Mouse (Mus musculus) lung, embryonic 15.5 days (tissue): Measurements from ENCODE around the gene Katnbl1. TPM values are rescaled to one million over a fixed set of nuclear protein-coding genes. Genes with fewer than 3 reads are reported as not detected.
"Not testable (repeated sequence)": the region's sequence is repeated elsewhere in the genome, so short reads cannot be mapped to it uniquely, and the experiment has no call there.

Source experiments
- ATAC-seq: fragments of 200-750 bp; cut with Nextera tagmentation; 2 replicates; pipeline ENCODE4 v1.8.0; 2017; ENCODE audit warnings: moderate number of reproducible peaks, borderline replicate concordance; ENCODE audit not compliant: low FRiP score, low TSS enrichment; ENCODE audit errors: extremely low read depth
- H3K27ac ChIP-seq: fragments of 300-500 bp; sonication (generic); 2 replicates; pipeline ENCODE4 v1.5.1; 2015; ENCODE audit warnings: moderate library complexity, mild to moderate bottlenecking, inconsistent platforms
- H3K27me3 ChIP-seq: fragments of 300-500 bp; sonication (generic); 2 replicates; pipeline ENCODE4 v1.6.1; 2015; ENCODE audit warnings: inconsistent platforms
- H3K36me3 ChIP-seq: fragments of 300-500 bp; sonication (generic); 2 replicates; pipeline ENCODE4 v1.6.1; 2015; ENCODE audit warnings: inconsistent platforms
- H3K4me1 ChIP-seq: fragments of 300-500 bp; sonication (generic); 2 replicates; pipeline ENCODE4 v1.6.1; 2015; ENCODE audit warnings: inconsistent platforms
- H3K4me2 ChIP-seq: fragments of 300-500 bp; sonication (generic); 2 replicates; pipeline ENCODE4 v1.6.1; 2015; ENCODE audit warnings: inconsistent platforms, mild to moderate bottlenecking, moderate library complexity
- H3K4me3 ChIP-seq: fragments of 300-500 bp; sonication (generic); 2 replicates; pipeline ENCODE4 v1.5.1; 2015; ENCODE audit warnings: mild to moderate bottlenecking, inconsistent platforms
- H3K9ac ChIP-seq: fragments of 300-500 bp; sonication (generic); 2 replicates; pipeline ENCODE4 v1.6.1; 2015; ENCODE audit warnings: inconsistent platforms
- H3K9me3 ChIP-seq: fragments of 300-500 bp; sonication (generic); 2 replicates; pipeline ENCODE4 v1.6.1; 2016; ENCODE audit warnings: inconsistent platforms
- WGBS: fragments of 180-500 bp; shearing (Covaris S2); methylation state at CpG from one replicate; pipeline ENCODE4 v1.1.7; 2015; 5-methylcytosine and 5-hydroxymethylcytosine counted together
- polyA plus RNA-seq: library from polyadenylated mRNA; unstranded; fragments of >200 nt; fragmentation: Nextera tagmentation; extraction: Ambion mirVana; gene quantifications from 2 replicates; pipeline ENCODE4 v1.2.1, GENCODE M21; 2015

Katnbl1 gene
- polyA plus RNA-seq, 1 experiment from 2014 or later: 40.2 TPM

- Histone ChIP-seq H3K27me3 (no peaks in the 10 kb centered on the region), H3K9me3 (no peaks in the 10 kb centered on the region), H3K9ac (no peak overlapping the region), H3K4me1 (peaks cover 4% of the 10 kb centered on the region; the same call in 1 of the 2 replicates), H3K36me3 (no peaks in the 10 kb centered on the region), H3K4me2 (no peak overlapping the region), H3K27ac (no peak overlapping the region), H3K4me3 (no peak overlapping the region)
- WGBS: 26% methylated on average over 4 of the region's 4 CpGs
- no peak for ATAC-seq
These were observed 70.7 kb downstream of the Katnbl1 start for GRCm38 (mm10) chr2:112449597-112450296.

GRCm38 (mm10) chr2:112452513-112452912 is 73.5 kb downstream of the Katnbl1 start:
- H3K9me3 ChIP-seq, H3K4me2 ChIP-seq, H3K36me3 ChIP-seq, H3K27ac ChIP-seq, ATAC-seq, H3K9ac ChIP-seq, H3K27me3 ChIP-seq, H3K4me3 ChIP-seq: not testable (repeated sequence)
- H3K4me1 ChIP-seq: peaks cover 12% of the 10 kb centered on the region; the same call in 1 of the 2 replicates

- H3K27ac ChIP-seq: peak overlapping the region; percentile 50; the same call in 1 of the 2 replicates
- H3K4me3 ChIP-seq: peak overlapping the region; percentile 86
- 0 out of 2 replicates have a peak, but pooled peaks cover 2% of the 10 kb centered on the region for H3K36me3 ChIP-seq
- H3K27me3 ChIP-seq: no peaks in the 10 kb centered on the region
- H3K9ac ChIP-seq: peak overlapping the region; percentile 88
- no peaks in the 10 kb centered on the region for H3K9me3 ChIP-seq
- 29% methylated on average over 17 of the region's 17 CpGs for WGBS
- ATAC-seq: no peak; the same call in 1 of the 2 replicates
- peaks cover 12% of the 10 kb centered on the region; the same call in 1 of the 2 replicates for H3K4me1 ChIP-seq
- peak overlapping the region; percentile 72 for H3K4me2 ChIP-seq
These were observed 75.3 kb downstream of the Katnbl1 start for GRCm38 (mm10) chr2:112454125-112454861.

GRCm38 (mm10) chr2:112454862-112455564 is 76.0 kb downstream of the Katnbl1 start, which contains the start of gene Emc7:
Gene Emc7, plus strand, starts transcription at chr2:112454997.
- peak; percentile 98 for ATAC-seq
- WGBS: under 1% methylated on average over 49 of the region's 49 CpGs
- Histone ChIP-seq H3K4me2 (peak within 1 kb of the TSS; percentile 72), H3K27me3 (no peaks in the 10 kb centered on the region), H3K27ac (peak within 1 kb of the TSS; percentile 50), H3K36me3 (peaks cover 5% of the 10 kb centered on the region), H3K9me3 (no peaks in the 10 kb centered on the region), H3K4me1 (peaks cover 12% of the 10 kb centered on the region; the same call in 1 of the 2 replicates), H3K9ac (peak within 1 kb of the TSS; percentile 88), H3K4me3 (peak within 1 kb of the TSS; percentile 86)

- no peak for ATAC-seq
- Histone ChIP-seq H3K4me2 (no peak overlapping the region), H3K27ac (no peak overlapping the region), H3K4me1 (peaks cover 7% of the 10 kb centered on the region; the same call in 1 of the 2 replicates), H3K9ac (no peak overlapping the region), H3K9me3 (no peaks in the 10 kb centered on the region), H3K27me3 (no peaks in the 10 kb centered on the region), H3K36me3 (peaks cover 27% of the 10 kb centered on the region), H3K4me3 (no peak overlapping the region)
- WGBS: 91% methylated on average over 3 of the region's 3 CpGs
These were observed 81.5 kb downstream of the Katnbl1 start for GRCm38 (mm10) chr2:112460557-112460956.

Other genes with a start within 250 kb of the Katnbl1 start
- gene Olfr1316, start 244.2 kb upstream of the Katnbl1 start, polyA plus RNA-seq: not detected in 2 replicates
- gene Olfr1317, start 238.9 kb upstream of the Katnbl1 start, polyA plus RNA-seq: not detected in 2 replicates
- gene Olfr1318, start 225.0 kb upstream of the Katnbl1 start, polyA plus RNA-seq: not detected in 2 replicates
- 16.3 and 17.3 TPM in 2 replicates for gene Lpcat4, start 139.7 kb upstream of the Katnbl1 start, polyA plus RNA-seq
- gene Nutm1, start 119.9 kb upstream of the Katnbl1 start, polyA plus RNA-seq: not detected in 2 replicates
- 182 and 204 TPM in 2 replicates for gene Nop10, start 117.3 kb upstream of the Katnbl1 start, polyA plus RNA-seq
- 6.8 and 9.3 TPM in 2 replicates for gene Slc12a6, start 113.4 kb upstream of the Katnbl1 start, polyA plus RNA-seq
- gene Gm21985, start 112.9 kb upstream of the Katnbl1 start, polyA plus RNA-seq: not detected in 2 replicates
- 107 and 113 TPM in 2 replicates for gene Emc4, start 11.2 kb upstream of the Katnbl1 start, polyA plus RNA-seq
- 19.3 and 19.6 TPM in 2 replicates for gene Emc7, start 75.8 kb downstream of the Katnbl1 start, polyA plus RNA-seq
- gene Chrm5, start 101.6 kb downstream of the Katnbl1 start, polyA plus RNA-seq: 0.10 TPM in 1 of 2 replicates, not detected in the other
- gene Aven, start 113.8 kb downstream of the Katnbl1 start, polyA plus RNA-seq: 5.5 and 6.4 TPM in 2 replicates